Mouse (Mus musculus) ES-Bruce4 (cell line): ENCODE measurements around the gene Asl. TPM values are rescaled to one million over a fixed set of nuclear protein-coding genes. Genes with fewer than 3 reads are reported as not detected.
"Not testable (repeated sequence)": the region's sequence is repeated elsewhere in the genome, so short reads cannot be mapped to it uniquely, and the experiment has no call there.

Experiments used
- H3K27ac ChIP-seq: 2 replicates; pipeline ENCODE4 v1.5.1; 2012; ENCODE audit warnings: low read length, inconsistent platforms; ENCODE audit not compliant: insufficient read depth
- H3K27me3 ChIP-seq: 2 replicates; pipeline ENCODE4 v1.6.1; 2012; ENCODE audit warnings: mild to moderate bottlenecking, low read length, inconsistent platforms; ENCODE audit not compliant: control insufficient read depth, poor library complexity, insufficient read depth, severe bottlenecking
- H3K36me3 ChIP-seq: 2 replicates; pipeline ENCODE4 v1.6.1; 2012; ENCODE audit warnings: inconsistent platforms, mild to moderate bottlenecking, low read length, moderate library complexity; ENCODE audit not compliant: control insufficient read depth, poor library complexity, insufficient read depth, severe bottlenecking
- H3K4me1 ChIP-seq: one replicate; pipeline ENCODE4 v1.8.1; 2011; ENCODE audit warnings: low read length; ENCODE audit not compliant: control insufficient read depth, insufficient read depth
- H3K4me3 ChIP-seq: 2 replicates; pipeline ENCODE4 v1.5.1; 2011; ENCODE audit warnings: low read depth, mild to moderate bottlenecking, low read length
- H3K9ac ChIP-seq: 2 replicates; pipeline ENCODE4 v1.6.1; 2012; ENCODE audit warnings: low read depth, mild to moderate bottlenecking, inconsistent platforms; ENCODE audit not compliant: poor library complexity, severe bottlenecking
- H3K9me3 ChIP-seq: replicated peaks from 2 replicates; pipeline ENCODE4 v1.6.1; 2012; ENCODE audit warnings: mild to moderate bottlenecking, low read length, inconsistent platforms; ENCODE audit not compliant: control insufficient read depth, poor library complexity, insufficient read depth, severe bottlenecking
- CTCF ChIP-seq: IDR thresholded peaks from one replicate; pipeline ENCODE4 v1.8.1; 2011; ENCODE audit warnings: low read depth, low read length
- EP300 ChIP-seq: IDR thresholded peaks from 2 replicates; pipeline ENCODE4 v1.6.1; 2011; ENCODE audit warnings: low read depth, low read length; ENCODE audit not compliant: insufficient read depth
- POLR2A ChIP-seq: IDR thresholded peaks from one replicate; pipeline ENCODE4 v1.8.1; 2011; ENCODE audit warnings: low read length; ENCODE audit not compliant: insufficient read depth
- polyA plus RNA-seq: library from polyadenylated mRNA; stranded (reverse); fragments of >200 nt; gene quantifications from 2 replicates; pipeline ENCODE4 v1.2.4, GENCODE M21; 2011; ENCODE audit warnings: low read depth; ENCODE audit not compliant: missing spikeins, insufficient read depth, insufficient read length

The Asl gene
- polyA plus RNA-seq, 1 experiment = 63.4 TPM

GRCm38 (mm10) chr5:130041262-130041661, 12.2 kb upstream of the Asl start:
- no peak for TF ChIP-seq EP300
- no peak for TF ChIP-seq POLR2A
- no peak for TF ChIP-seq CTCF

GRCm38 (mm10) chr5:130040797-130041196, 11.8 kb upstream of the Asl start:
- TF ChIP-seq CTCF (no peak), EP300 (no peak), POLR2A (no peak)
- H3K36me3 ChIP-seq = peaks cover 14% of the 10 kb centered on the region

More at GRCm38 (mm10) chr5:130041262-130041661, 12.2 kb upstream of the Asl start:
- no peak overlapping the region for H3K27ac ChIP-seq
- peaks cover 14% of the 10 kb centered on the region for H3K36me3 ChIP-seq
- H3K4me3 ChIP-seq = no peak overlapping the region
- H3K9ac ChIP-seq = no peak overlapping the region
- no peaks in the 10 kb centered on the region for H3K4me1 ChIP-seq
- no peaks in the 10 kb centered on the region for H3K9me3 ChIP-seq
- H3K27me3 ChIP-seq = no peaks in the 10 kb centered on the region

GRCm38 (mm10) chr5:130037752-130038455, 8.9 kb upstream of the Asl start:
- no peak overlapping the region for H3K4me3 ChIP-seq
- TF ChIP-seq CTCF (peak; percentile 96), EP300 (no peak)
- H3K9ac ChIP-seq = no peak overlapping the region
- H3K4me1 ChIP-seq = no peaks in the 10 kb centered on the region
- peaks cover 14% of the 10 kb centered on the region for H3K36me3 ChIP-seq
- H3K27me3 ChIP-seq = no peaks in the 10 kb centered on the region
- H3K27ac ChIP-seq = no peak overlapping the region
- H3K9me3 ChIP-seq = no peaks in the 10 kb centered on the region

More at GRCm38 (mm10) chr5:130040797-130041196, 11.8 kb upstream of the Asl start:
- no peak overlapping the region for H3K9ac ChIP-seq
- no peaks in the 10 kb centered on the region for H3K27me3 ChIP-seq
- H3K9me3 ChIP-seq = no peaks in the 10 kb centered on the region
- no peak overlapping the region for H3K4me3 ChIP-seq
- no peak overlapping the region for H3K27ac ChIP-seq
- H3K4me1 ChIP-seq = no peaks in the 10 kb centered on the region

- not testable (repeated sequence) for H3K9me3 ChIP-seq, H3K4me1 ChIP-seq, H3K27me3 ChIP-seq, H3K36me3 ChIP-seq, H3K27ac ChIP-seq, H3K9ac ChIP-seq, H3K4me3 ChIP-seq
- peak; percentile 25 for TF ChIP-seq CTCF
Measured at GRCm38 (mm10) chr5:130036300-130036699, 7.3 kb upstream of the Asl start.

GRCm38 (mm10) chr5:130033869-130034268, 4.8 kb upstream of the Asl start:
- Histone ChIP-seq H3K9ac (no peak overlapping the region), H3K9me3 (no peaks in the 10 kb centered on the region), H3K4me1 (no peaks in the 10 kb centered on the region), H3K27me3 (no peaks in the 10 kb centered on the region), H3K27ac (no peak overlapping the region), H3K36me3 (0 out of 2 replicates have a peak, but pooled peaks cover 6% of the 10 kb centered on the region), H3K4me3 (no peak overlapping the region)
- TF ChIP-seq POLR2A = no peak
- TF ChIP-seq EP300 = no peak
- TF ChIP-seq CTCF = no peak

GRCm38 (mm10) chr5:130031410-130032390, 2.7 kb upstream of the Asl start:
- Histone ChIP-seq H3K36me3 (0 out of 2 replicates have a peak, but pooled peaks cover 2% of the 10 kb centered on the region), H3K9ac (0 out of 2 replicates have a peak overlapping the region, but pooled peaks have one; percentile 14), H3K27me3 (no peaks in the 10 kb centered on the region), H3K4me1 (no peaks in the 10 kb centered on the region), H3K4me3 (peak overlapping the region; percentile 32; the same call in 1 of the 2 replicates), H3K27ac (no peak overlapping the region), H3K9me3 (no peaks in the 10 kb centered on the region)
- no peak for TF ChIP-seq CTCF
- TF ChIP-seq POLR2A = no peak
- no peak for TF ChIP-seq EP300
